In the genomic region with DNA sequence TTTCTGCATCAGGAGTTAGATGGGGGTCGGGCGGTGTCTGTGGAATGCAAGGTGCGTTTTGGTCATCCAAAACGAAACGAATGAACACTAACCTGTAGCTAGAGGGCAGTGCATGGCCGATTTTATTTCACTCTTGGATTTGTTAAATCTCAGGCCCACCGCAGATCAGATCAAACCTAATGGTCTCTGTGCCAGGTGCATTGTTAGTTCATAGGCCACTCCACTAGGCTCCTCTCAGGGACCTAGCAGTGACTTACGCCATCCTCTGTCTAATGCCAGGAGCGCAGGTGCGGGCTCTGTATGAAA, we compare ENCODE assay signal across 15 mouse cellular contexts. TPM values are rescaled to one million over a fixed set of nuclear protein-coding genes. Genes with fewer than 3 reads are reported as not detected.
DNase-seq lines count a peak whose midpoint lies in the region; ATAC-seq and TF ChIP-seq lines count a peak whose summit lies in the region.
"Had no signal": no experiment of that assay in that cellular context is flagged by ENCODE, and none has a peak within 500 bp of the region (broad histone marks: within the 10 kb centered on the region; RNA-seq: fewer than 3 reads in every experiment).

No protein-coding gene starts in this region.

- 3% methylated on average over 10 of the region's 10 CpGs for WGBS in heart, embryonic 12.5 days
- 5% methylated on average over 10 of the region's 10 CpGs for WGBS in lung, embryonic 15.5 days
- 6% methylated on average over 10 of the region's 10 CpGs for WGBS in forebrain, embryonic 16.5 days
- 10% methylated on average over 10 of the region's 10 CpGs for WGBS in midbrain, postnatal 0 days

- no peaks in the 10 kb centered on the region for H3K9me3 ChIP-seq in heart, embryonic 12.5 days (replicated peaks)
- no peaks in the 10 kb centered on the region for H3K9me3 ChIP-seq in lung, embryonic 15.5 days
- no peaks in the 10 kb centered on the region for H3K9me3 ChIP-seq in forebrain, embryonic 16.5 days (ENCODE audit: control insufficient read depth, low read length)
- no peaks in the 10 kb centered on the region for H3K9me3 ChIP-seq in midbrain, postnatal 0 days (ENCODE audit: low read length)

- H3K36me3 ChIP-seq in heart, embryonic 12.5 days, result no peaks in the 10 kb centered on the region
- H3K36me3 ChIP-seq in lung, embryonic 15.5 days, result no peaks in the 10 kb centered on the region
- no peaks in the 10 kb centered on the region for H3K36me3 ChIP-seq in forebrain, embryonic 16.5 days (ENCODE audit: control insufficient read depth, insufficient read depth)
- no peaks in the 10 kb centered on the region for H3K36me3 ChIP-seq in midbrain, postnatal 0 days (ENCODE audit: insufficient read depth, low read length)

- H3K4me3 ChIP-seq in heart, embryonic 12.5 days, result peak overlapping the region; percentile 18; the same call in 1 of the 2 replicates
- no peak overlapping the region for H3K4me3 ChIP-seq in lung, embryonic 15.5 days
- peak overlapping the region; percentile 39 for H3K4me3 ChIP-seq in forebrain, embryonic 16.5 days (replicated peaks; ENCODE audit: low read length)
- peak overlapping the region; percentile 38; the same call in 1 of the 2 replicates for H3K4me3 ChIP-seq in midbrain, postnatal 0 days (ENCODE audit: low read depth, low read length)
- H3K4me3 ChIP-seq in left cerebral cortex, adult 2 months, result no peak overlapping the region; the same call in 1 of the 2 replicates
- H3K4me3 ChIP-seq: myocyte had no signal

- no peak for ATAC-seq in heart, embryonic 12.5 days (ENCODE audit: insufficient number of reproducible peaks, low FRiP score)
- ATAC-seq in lung, embryonic 15.5 days (ENCODE audit: borderline replicate concordance, extremely low read depth, low FRiP score, low TSS enrichment), result no peak
- no peak for ATAC-seq in forebrain, embryonic 16.5 days
- peak; percentile 13; the same call in 1 of the 2 replicates for ATAC-seq in midbrain, postnatal 0 days (ENCODE audit: low FRiP score)
- ATAC-seq: Patski had no signal

- no peak overlapping the region for H3K27ac ChIP-seq in heart, embryonic 12.5 days (ENCODE audit: poor library complexity, severe bottlenecking)
- H3K27ac ChIP-seq in lung, embryonic 15.5 days, result no peak overlapping the region
- no peak overlapping the region for H3K27ac ChIP-seq in forebrain, embryonic 16.5 days (ENCODE audit: low read length)
- H3K27ac ChIP-seq in midbrain, postnatal 0 days (ENCODE audit: low read depth, low read length), result no peak overlapping the region
- H3K27ac ChIP-seq in left cerebral cortex, adult 2 months, result no peak overlapping the region

- peak overlapping the region; percentile 47 for H3K4me2 ChIP-seq in heart, embryonic 12.5 days
- peak overlapping the region; percentile 14 for H3K4me2 ChIP-seq in lung, embryonic 15.5 days
- H3K4me2 ChIP-seq in forebrain, embryonic 16.5 days (ENCODE audit: low read length), result peak overlapping the region; percentile 55
- H3K4me2 ChIP-seq in midbrain, postnatal 0 days (ENCODE audit: low read depth, low read length, poor library complexity, severe bottlenecking), result peak overlapping the region; percentile 64

- H3K27me3 ChIP-seq in heart, embryonic 12.5 days (replicated peaks), result peaks cover 57% of the 10 kb centered on the region
- H3K27me3 ChIP-seq in lung, embryonic 15.5 days, result peaks cover 47% of the 10 kb centered on the region
- peaks cover 11% of the 10 kb centered on the region for H3K27me3 ChIP-seq in forebrain, embryonic 16.5 days (replicated peaks; ENCODE audit: control insufficient read depth, insufficient read depth, low read length)
- no peaks in the 10 kb centered on the region; the same call in 1 of the 2 replicates for H3K27me3 ChIP-seq in midbrain, postnatal 0 days (ENCODE audit: insufficient read depth, low read length)

- peaks cover 6% of the 10 kb centered on the region for H3K4me1 ChIP-seq in heart, embryonic 12.5 days (replicated peaks)
- no peaks in the 10 kb centered on the region for H3K4me1 ChIP-seq in lung, embryonic 15.5 days
- H3K4me1 ChIP-seq in forebrain, embryonic 16.5 days (replicated peaks; ENCODE audit: control insufficient read depth, insufficient read depth, low read length), result peaks cover 14% of the 10 kb centered on the region
- 0 out of 2 replicates have a peak, but pooled peaks cover 6% of the 10 kb centered on the region for H3K4me1 ChIP-seq in midbrain, postnatal 0 days (ENCODE audit: insufficient read depth, low read length)

- TF ChIP-seq CTCF in midbrain, postnatal 0 days (IDR thresholded peaks at IDR 0.05), result peak; percentile 62
- no peak; the same call in 1 of the 2 replicates for TF ChIP-seq CTCF in left cerebral cortex, adult 2 months (IDR thresholded peaks at IDR 0.05)

- no peak for DNase-seq in heart, postnatal 10 days
- DNase-seq in lung, postnatal 4 days, result no peak
- DNase-seq in midbrain, postnatal 0 days (ENCODE audit: low spot score), result peak; percentile 40
- no peak for DNase-seq in urinary bladder, adult 2 months (ENCODE audit: low spot score)
- no peak for DNase-seq in left cerebral cortex, adult 2 months (ENCODE audit: extremely low spot score in 1 of 2, low spot score in 2 of 2)
- DNase-seq: kidney, postnatal 14 days; right cerebral cortex, postnatal 25 days; thymus, adult 18-20 months had no signal

- intact Hi-C loops in heart, postnatal 10 days (cut with DNase I), result loop anchor here (2.0 to 5.0 kb wide), 2 partner anchors 53 to 71 kb away; no protein-coding TSS in a partner anchor
- intact Hi-C loops in left cerebral cortex, adult 2 months (cut with DNase I), result loop anchor here (1.0 to 5.0 kb wide), 2 partner anchors 72 to 208 kb away; no protein-coding TSS in a partner anchor

- H3K9ac ChIP-seq in heart, embryonic 12.5 days, result no peak overlapping the region
- no peak overlapping the region for H3K9ac ChIP-seq in lung, embryonic 15.5 days
- 0 out of 2 replicates have a peak overlapping the region, but pooled peaks have one; percentile 4 for H3K9ac ChIP-seq in forebrain, embryonic 16.5 days (replicated peaks; ENCODE audit: low read depth, low read length)
- no peak overlapping the region for H3K9ac ChIP-seq in midbrain, postnatal 0 days (replicated peaks; ENCODE audit: low read length, poor library complexity, severe bottlenecking)

RNA-seq across cellular contexts. Expression of a gene that starts 34.0 kb away (rescaled TPM):
- polyA plus RNA-seq in heart, embryonic 12.5 days (2016; fragmentation: Nextera tagmentation; extraction: Ambion mirVana), result 1.0 and 1.1 TPM in 2 replicates
- total RNA-seq in heart, postnatal 10 days (2021), result under 1 TPM; 0.84 TPM
- 0.26 and 0.68 TPM in 2 replicates for polyA plus RNA-seq in lung, embryonic 15.5 days (2015; fragmentation: Nextera tagmentation; extraction: Ambion mirVana)
- 0.22 and 0.37 TPM in 2 replicates for polyA plus RNA-seq in forebrain, embryonic 16.5 days (2015; fragmentation: Nextera tagmentation; extraction: Ambion mirVana)
- total RNA-seq in midbrain, postnatal 0 days (2014; rRNA removed), result 0.38 and 2.1 TPM in 2 replicates
- polyA plus RNA-seq in midbrain, postnatal 0 days (2015; fragmentation: Nextera tagmentation; extraction: Ambion mirVana), result 0.81 and 0.90 TPM in 2 replicates
- 0.14 and 0.25 TPM in 2 replicates for polyA plus RNA-seq in urinary bladder, adult 2 months (2012; rRNA removed)
- under 1 TPM; 0.70 to 0.79 TPM for total RNA-seq in left cerebral cortex, adult 2 months (2021)
- total RNA-seq: gastrocnemius, adult 8-10 months; liver, adult 2 months had no signal
- polyA plus RNA-seq: liver, adult 2 months had no signal

RNA-seq across cellular contexts. Expression of a gene that starts 44.5 kb away (rescaled TPM):
- 0.24 and 0.46 TPM in 2 replicates for polyA plus RNA-seq in heart, embryonic 12.5 days (2016; fragmentation: Nextera tagmentation; extraction: Ambion mirVana)
- total RNA-seq in heart, postnatal 10 days (2021), result not detected
- polyA plus RNA-seq in lung, embryonic 15.5 days (2015; fragmentation: Nextera tagmentation; extraction: Ambion mirVana), result 0.21 and 0.24 TPM in 2 replicates
- 0.61 and 0.70 TPM in 2 replicates for polyA plus RNA-seq in forebrain, embryonic 16.5 days (2015; fragmentation: Nextera tagmentation; extraction: Ambion mirVana)
- 0.11 and 1.9 TPM in 2 replicates for total RNA-seq in midbrain, postnatal 0 days (2014; rRNA removed)
- 0.25 and 0.35 TPM in 2 replicates for polyA plus RNA-seq in midbrain, postnatal 0 days (2015; fragmentation: Nextera tagmentation; extraction: Ambion mirVana)
- polyA plus RNA-seq in urinary bladder, adult 2 months (2012; rRNA removed), result not detected in 2 replicates
- total RNA-seq in left cerebral cortex, adult 2 months (2021), result not detected
- total RNA-seq: gastrocnemius, adult 8-10 months; liver, adult 2 months had no signal
- polyA plus RNA-seq: liver, adult 2 months; Patski had no signal

RNA-seq across cellular contexts. Expression of a gene that starts 52.5 kb away (rescaled TPM):
- polyA plus RNA-seq in heart, embryonic 12.5 days (2016; fragmentation: Nextera tagmentation; extraction: Ambion mirVana), result 0.10 and 0.14 TPM in 2 replicates
- total RNA-seq in heart, postnatal 10 days (2021), result under 1 TPM; 0.10 to 0.31 TPM
- 1.7 TPM in 2 replicates for polyA plus RNA-seq in lung, embryonic 15.5 days (2015; fragmentation: Nextera tagmentation; extraction: Ambion mirVana)
- polyA plus RNA-seq in forebrain, embryonic 16.5 days (2015; fragmentation: Nextera tagmentation; extraction: Ambion mirVana), result 10.5 and 12.2 TPM in 2 replicates
- total RNA-seq in midbrain, postnatal 0 days (2014; rRNA removed), result 29.8 and 31.5 TPM in 2 replicates
- polyA plus RNA-seq in midbrain, postnatal 0 days (2015; fragmentation: Nextera tagmentation; extraction: Ambion mirVana), result 15.7 and 15.9 TPM in 2 replicates
- 0.12 and 0.18 TPM in 2 replicates for polyA plus RNA-seq in urinary bladder, adult 2 months (2012; rRNA removed)
- 10 to 100 TPM; 12.6 to 15.5 TPM for total RNA-seq in left cerebral cortex, adult 2 months (2021)

Comparison
In these comparisons a context has a peak if more than half of its experiments do, and no peak if none do; other contexts are left out.
1. H3K4me2 ChIP-seq: peak in every context shown above with its lines; median percentile 64 in midbrain, postnatal 0 days; 55 in forebrain, embryonic 16.5 days; 47 in heart, embryonic 12.5 days; 14 in lung, embryonic 15.5 days.
2. H3K4me3 ChIP-seq: peak in heart, embryonic 12.5 days (single experiment), forebrain, embryonic 16.5 days (single experiment) and midbrain, postnatal 0 days (single experiment); none in lung, embryonic 15.5 days (single experiment) and left cerebral cortex, adult 2 months (single experiment).